Mouse (Mus musculus) activated CD4-positive, CD25-positive, alpha-beta regulatory T cell, adult 4 months (primary cell): ENCODE measurements around the gene Lrch3. TPM values are rescaled to one million over a fixed set of nuclear protein-coding genes. Genes with fewer than 3 reads are reported as not detected.
"Not testable (repeated sequence)": the region's sequence is repeated elsewhere in the genome, so short reads cannot be mapped to it uniquely, and the experiment has no call there.

Source experiments
- ATAC-seq: one replicate; pipeline ENCODE4 v1.8.0; 2017
- polyA plus RNA-seq, 2 experiments: library from polyadenylated mRNA; unstranded; fragments of 100-300 nt; shearing (Covaris generic); gene quantifications; one replicate each; pipeline ENCODE4 v1.2.1; 2017

Lrch3 gene
- 10 to 100 TPM; 20.5 to 21.4 TPM for polyA plus RNA-seq

DNA sequence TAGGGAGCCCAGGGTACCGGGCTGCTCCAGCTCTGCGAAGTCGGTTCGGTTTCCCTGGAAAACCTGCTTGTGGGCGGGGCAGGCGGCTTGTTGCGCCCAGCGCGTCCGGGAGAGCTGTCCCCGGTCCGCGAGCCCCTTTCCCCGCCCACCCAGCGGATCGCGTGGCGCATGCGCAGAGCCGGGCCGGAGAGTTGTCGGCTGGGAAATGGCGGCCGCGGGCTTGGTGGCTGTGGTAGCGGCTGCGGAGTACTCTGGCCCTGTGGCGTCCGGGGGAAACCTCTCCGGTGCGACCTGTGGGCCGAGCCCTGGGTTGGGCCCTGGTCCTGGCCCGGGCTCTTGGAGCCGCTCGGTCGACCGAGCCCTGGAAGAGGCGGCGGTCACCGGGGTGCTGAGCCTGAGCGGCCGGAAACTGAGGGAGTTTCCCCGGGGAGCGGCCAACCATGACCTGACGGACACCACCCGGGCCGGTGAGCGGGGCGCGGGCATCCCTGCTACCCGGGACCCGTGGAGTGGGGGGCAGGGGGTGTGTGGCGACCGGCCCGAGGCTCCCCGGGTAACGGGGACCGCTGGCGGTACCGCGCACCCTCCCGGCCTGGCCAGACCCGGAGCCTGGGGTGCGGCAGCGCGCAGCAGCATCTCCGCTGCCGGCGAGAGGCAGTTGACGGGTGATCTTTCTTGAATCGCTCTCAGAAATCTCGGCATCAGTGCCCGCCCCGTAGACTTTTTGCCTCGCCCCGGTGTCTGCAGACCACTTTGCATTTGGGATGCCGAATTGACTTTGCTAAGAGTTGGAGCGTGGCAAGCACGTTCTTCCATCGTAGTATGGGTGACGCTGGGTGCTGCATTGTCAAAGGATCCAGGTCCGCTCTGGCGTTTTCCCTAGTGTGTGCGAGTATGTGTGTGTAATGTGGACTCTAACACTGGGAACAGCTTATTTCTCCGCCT lies at the start of gene Lrch3:
TSS of gene Lrch3 (plus strand) at position 164 of the 945 bp plus-strand sequence.
- peak; percentile 54 for ATAC-seq

GRCm38 (mm10) chr16:32865401-32865800 lies 48.5 kb upstream of the Lrch3 start:
- no peak for ATAC-seq

DNA sequence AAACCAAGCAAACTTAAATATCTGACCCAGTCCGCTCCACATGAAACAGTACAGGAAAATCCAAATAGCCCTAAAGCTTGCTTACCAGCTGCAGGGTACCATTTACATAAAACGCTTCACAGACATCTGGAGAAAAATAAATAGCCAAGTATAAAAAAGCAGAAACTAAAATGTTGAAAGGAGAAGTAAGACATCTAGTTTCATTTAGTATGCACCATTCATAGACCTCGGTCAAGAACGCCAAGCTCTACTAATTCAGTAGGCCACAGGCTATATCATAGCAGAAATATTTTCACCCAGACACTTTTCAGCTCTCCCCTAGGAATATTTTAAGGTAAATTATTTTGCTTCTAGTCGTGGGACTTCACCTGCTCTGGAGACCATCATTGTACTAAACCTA lies 47.2 kb upstream of the Lrch3 start:
- no peak for ATAC-seq

DNA sequence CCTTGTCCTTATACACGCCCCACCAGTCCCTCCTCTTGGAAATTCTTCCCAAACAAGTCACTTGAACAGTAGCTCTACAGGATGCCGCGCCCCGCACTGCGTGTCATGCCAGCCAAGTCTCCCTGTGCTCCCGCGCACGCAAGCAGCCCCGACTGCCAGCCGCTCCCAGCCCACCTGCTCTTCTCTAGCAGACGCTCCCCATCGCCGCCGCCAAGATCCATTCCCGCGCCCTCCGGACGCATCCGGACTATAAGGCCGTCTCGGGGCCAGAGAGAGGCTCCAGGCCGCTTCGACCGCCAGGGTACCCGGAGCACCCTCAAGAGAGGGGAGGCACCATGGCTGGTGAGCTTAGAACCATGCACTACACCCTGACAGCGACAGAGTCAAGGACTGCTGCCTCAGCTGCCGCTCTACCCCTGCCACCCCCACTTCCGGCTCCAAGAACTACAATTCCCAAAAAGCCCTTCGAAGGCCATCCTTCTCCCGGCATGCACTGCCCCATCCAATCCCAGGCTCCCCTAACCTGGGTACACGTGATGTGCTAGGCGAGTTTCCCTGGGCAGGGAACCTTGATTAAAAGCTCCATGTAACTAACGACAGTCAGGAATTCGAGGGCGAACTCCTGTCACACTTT lies 45.9 kb upstream of the Lrch3 start:
- peak; percentile 96 for ATAC-seq

DNA sequence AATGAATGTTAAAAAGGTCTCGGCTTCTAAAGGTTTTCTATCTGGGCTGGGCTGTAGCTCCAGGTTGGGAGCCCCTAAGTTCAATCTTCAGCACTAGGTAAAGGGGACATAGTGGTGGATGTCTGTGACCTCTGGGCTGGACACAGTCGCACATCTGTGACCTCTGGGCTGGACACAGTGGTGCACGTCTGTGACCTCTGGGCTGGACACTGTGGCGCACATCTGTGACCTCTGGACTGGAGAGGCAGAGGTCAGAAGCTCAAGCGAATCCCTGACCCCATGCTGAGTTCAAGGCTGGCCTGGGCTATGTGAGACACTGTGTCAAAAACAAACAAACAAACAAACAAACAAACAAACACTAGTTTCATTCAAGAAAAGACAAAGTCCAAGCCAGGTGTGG lies 43.7 kb upstream of the Lrch3 start:
- ATAC-seq = no peak

- no peak for ATAC-seq
Observed at GRCm38 (mm10) chr16:32873366-32873765, 40.5 kb upstream of the Lrch3 start.

- ATAC-seq = not testable (repeated sequence)
Observed at GRCm38 (mm10) chr16:32875281-32875680, 38.6 kb upstream of the Lrch3 start.

DNA sequence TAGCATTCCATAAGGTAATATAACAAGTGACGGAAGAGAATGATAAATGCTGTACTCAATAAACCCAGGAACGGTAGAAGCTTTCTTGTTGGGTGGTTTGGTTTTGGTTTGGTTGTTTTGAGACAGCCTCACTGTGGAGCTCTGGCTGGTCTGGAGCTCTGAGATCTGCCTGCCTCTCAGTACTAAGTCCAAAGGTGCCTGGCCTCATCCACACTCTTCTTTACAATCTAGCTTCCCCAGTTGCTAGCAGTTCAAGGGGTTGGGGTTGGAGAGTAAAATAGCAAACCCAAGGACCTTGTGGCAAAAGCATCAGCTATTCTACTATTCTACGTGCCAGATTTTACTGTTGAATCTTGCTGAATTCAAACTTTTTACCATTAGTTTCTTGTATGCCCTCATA lies 38.1 kb upstream of the Lrch3 start:
- no peak for ATAC-seq

DNA sequence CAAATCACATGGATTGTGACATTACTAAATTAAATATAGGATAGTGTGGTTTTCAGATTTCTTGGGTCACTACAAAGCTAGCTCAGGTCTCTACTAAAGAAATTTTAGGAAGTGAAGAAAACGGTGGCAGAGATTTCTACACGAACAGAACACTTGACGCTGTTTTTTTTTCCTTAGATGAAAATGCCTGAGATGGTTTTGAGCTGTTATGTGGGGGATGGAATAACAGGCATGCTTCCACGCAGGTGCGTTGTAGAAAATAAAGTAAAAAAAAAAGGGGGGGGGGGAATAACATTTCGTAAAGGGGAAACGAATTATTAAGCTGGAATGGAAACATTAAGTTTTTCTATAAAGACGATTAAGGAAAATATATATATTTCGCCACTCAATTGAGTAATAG lies 37.1 kb upstream of the Lrch3 start:
- ATAC-seq = no peak

- ATAC-seq = peak; percentile 91
Observed at GRCm38 (mm10) chr16:32877343-32878156, 36.4 kb upstream of the Lrch3 start, which contains the start of the genes Fyttd1 and Rubcn. TSS of gene Fyttd1 (plus strand) at chr16:32877500. TSS of gene Rubcn (minus strand) at chr16:32877766.

DNA sequence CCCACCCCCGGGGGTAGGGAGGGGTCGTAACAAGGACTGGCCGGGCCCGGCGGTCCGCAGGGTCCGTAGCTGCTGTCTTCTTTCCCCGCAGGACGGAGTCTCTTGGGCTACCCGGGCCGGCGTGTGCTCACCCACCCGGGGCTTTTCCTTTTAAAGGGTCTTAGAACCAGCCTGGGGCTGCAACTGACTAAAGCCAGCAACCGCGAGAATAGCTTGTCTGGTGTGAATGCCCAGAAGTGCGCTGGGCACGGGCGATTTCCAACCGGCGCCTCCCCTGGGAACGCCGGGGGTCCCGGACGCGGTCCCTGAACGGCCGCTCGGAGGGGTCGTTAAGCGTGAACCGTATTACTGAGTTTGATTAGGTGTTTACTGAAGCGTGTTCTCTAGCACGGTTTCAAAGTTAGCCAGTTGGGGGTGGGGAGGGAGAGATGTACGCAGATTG lies 35.7 kb upstream of the Lrch3 start:
- ATAC-seq = no peak

GRCm38 (mm10) chr16:32878972-32879926 lies 34.7 kb upstream of the Lrch3 start:
- ATAC-seq = no peak

DNA sequence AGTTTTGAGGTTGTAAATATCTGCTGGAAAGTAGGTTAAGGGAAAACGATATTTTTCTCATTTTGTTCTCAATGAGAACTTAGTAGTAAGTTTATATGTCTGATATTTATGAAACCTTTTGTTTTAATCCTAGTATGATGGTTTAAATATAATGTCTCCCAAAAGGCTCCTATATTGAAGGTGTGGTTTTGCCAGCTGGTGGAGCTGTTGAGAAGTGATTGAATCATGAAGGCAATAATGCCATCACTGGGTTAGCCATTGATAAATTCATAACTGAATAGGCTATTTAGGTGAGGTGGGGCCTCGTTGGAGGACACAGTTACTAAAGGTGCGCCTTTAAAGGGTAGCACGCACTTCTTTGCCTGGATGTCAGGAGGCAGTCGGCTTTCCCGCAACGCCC lies 32.4 kb upstream of the Lrch3 start:
- no peak for ATAC-seq

DNA sequence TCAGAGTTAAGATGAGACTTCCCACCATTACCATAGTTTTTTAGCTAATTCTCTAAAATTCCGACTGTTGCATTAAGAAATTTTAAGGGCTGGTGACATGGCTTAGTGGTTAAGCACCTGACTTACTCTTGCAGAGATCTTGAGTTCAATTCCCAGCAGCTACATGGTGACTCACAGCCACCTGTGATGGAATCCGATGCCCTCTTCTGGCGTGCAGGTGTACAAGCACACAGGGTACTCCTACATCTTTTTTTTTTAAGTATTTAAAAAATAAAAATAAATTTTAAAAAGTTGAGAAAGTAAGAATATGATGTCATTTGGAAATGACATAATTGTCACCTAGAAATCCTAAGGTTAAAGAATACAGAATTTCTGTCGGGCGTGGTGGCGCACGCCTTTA lies 25.9 kb upstream of the Lrch3 start:
- no peak for ATAC-seq

GRCm38 (mm10) chr16:32889881-32890280 lies 24.0 kb upstream of the Lrch3 start:
- ATAC-seq = no peak

DNA sequence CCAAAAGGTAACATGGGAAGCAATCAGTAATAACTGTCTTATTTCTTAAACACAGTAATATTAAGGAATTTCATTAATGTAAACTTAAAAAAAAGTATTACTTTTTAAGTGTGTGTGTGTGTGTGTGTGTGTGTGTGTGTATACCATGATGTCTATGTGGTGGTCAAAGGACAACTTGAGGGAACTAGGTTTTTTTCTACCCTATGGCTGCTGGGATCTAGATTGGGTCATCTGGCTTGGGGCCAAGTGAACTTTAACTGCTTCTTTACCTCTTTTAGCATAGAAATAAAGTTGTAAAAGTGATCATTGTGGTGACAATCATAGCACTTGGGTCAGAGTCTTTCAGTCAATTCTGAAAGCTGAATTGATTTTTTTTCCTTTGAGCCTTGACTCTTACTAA lies 17.8 kb upstream of the Lrch3 start:
- no peak for ATAC-seq

DNA sequence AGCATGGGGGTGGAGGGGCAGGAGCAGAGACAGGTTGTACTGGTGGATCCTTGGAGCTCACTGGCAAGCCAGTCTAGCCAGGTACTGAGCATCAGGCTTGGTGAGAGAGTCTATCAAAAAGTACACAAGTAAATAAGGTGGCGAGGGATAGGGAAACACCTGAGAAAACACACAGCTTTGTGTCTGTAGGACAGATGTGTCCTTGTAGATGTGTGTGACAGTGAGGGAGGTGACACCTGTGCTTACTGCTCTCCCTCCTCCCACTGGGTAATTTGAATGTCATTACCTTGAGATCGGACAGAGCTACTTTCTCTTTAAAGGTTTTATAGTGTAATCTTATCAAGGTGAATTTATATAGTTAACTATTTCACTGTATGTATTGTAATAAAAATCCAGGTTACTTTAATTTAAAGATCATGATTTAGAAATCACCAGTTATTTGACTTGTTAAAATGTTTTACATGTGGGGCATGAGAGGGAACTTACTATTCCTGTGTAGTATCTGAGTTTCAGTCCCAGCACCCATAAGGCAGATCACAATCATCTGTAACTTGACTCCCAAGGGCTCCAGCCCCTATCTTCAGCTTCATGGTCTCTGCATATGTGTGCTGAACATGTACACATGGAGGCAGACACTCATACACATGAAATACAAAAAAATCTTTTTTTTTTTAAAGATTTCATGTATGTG lies 12.4 kb upstream of the Lrch3 start:
- no peak for ATAC-seq

GRCm38 (mm10) chr16:32902051-32902428 lies 11.9 kb upstream of the Lrch3 start:
- no peak for ATAC-seq

DNA sequence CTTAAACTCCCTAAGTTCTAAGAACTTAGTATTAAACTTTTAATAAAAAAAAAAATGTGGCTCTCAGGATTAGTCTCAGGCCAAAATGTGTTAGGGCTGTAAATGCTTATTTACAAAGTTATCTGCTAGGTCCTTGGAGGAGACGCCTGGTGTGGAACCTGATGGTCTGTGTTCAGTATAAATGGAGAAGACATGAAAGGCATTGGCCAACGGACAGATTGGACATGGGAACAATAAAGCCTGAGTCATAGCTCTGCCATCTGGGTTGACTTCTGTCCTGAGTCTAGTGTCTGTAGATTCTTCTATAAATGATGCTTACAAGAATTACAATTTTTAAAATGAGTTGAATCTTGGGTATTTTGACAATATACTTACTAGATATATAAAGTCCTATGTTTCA lies 7.7 kb upstream of the Lrch3 start:
- ATAC-seq = no peak

DNA sequence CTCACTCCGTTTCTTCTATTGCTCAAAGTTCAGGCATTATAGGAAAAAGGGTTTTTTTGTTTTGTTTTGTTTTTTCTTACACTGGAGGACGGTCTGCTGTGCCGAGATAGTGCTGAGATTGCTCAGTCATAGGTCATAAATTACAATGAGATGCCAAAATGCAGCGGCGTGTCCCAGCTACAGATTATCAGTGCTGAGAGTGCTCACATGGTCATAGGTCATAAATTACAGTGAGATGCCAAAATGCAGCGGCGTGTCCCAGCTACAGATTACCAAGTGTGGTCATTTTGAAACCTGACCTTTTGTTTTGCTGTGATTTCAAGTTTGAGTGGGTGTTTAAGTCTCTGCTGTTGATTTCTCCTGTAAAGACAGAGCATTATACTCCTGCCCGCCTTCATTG lies 7.2 kb upstream of the Lrch3 start:
- ATAC-seq = no peak

DNA sequence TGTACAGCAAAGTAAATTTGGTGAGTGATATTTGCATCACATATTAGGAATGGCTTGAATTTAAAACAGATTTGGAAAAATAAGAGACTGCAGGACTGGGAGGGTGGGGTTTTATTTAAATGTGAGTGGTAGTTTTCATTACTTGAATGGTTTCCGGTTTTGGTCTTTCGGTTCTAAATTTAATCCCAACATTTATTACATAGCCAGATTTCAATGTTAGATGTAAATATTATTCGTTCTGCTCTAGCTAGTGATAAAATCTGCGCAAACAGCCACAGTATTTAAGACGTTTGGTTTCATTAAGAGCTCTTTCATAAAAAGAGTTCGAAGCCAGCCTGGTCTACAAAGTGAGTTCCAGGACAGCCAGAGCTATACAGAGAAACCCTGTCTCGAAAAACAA lies 688 bp upstream of the Lrch3 start:
- ATAC-seq = no peak
